Mouse (Mus musculus) forebrain, embryonic 10.5 days (tissue): Measurements from ENCODE around the gene Sipa1l1. TPM values are rescaled to one million over a fixed set of nuclear protein-coding genes. Genes with fewer than 3 reads are reported as not detected.

Experiments used
- DNase-seq: peaks from one replicate; pipeline ENCODE4 v3.0.0-alpha.2; 2017; ENCODE audit warnings: low spot score; ENCODE audit errors: extremely low spot score
- H3K27ac ChIP-seq: fragments of 300-500 bp; sonication (generic); 2 replicates; pipeline ENCODE4 v1.5.1; 2016; ENCODE audit warnings: mild to moderate bottlenecking
- H3K27me3 ChIP-seq: fragments of 300-500 bp; sonication (generic); 2 replicates; pipeline ENCODE4 v1.6.1; 2016; ENCODE audit warnings: mild to moderate bottlenecking; ENCODE audit not compliant: poor library complexity, severe bottlenecking
- H3K36me3 ChIP-seq: fragments of 300-500 bp; sonication (generic); replicated peaks from 2 replicates; pipeline ENCODE4 v1.6.1; 2016; ENCODE audit warnings: mild to moderate bottlenecking, moderate library complexity
- H3K4me1 ChIP-seq: fragments of 300-500 bp; sonication (generic); 2 replicates; pipeline ENCODE4 v1.6.1; 2016
- H3K4me3 ChIP-seq: fragments of 300-500 bp; sonication (generic); 2 replicates; pipeline ENCODE4 v1.5.1; 2016; ENCODE audit warnings: mild to moderate bottlenecking, moderate library complexity
- H3K9me3 ChIP-seq: fragments of 300-500 bp; sonication (generic); 2 replicates; pipeline ENCODE4 v1.6.1; 2016; ENCODE audit warnings: mild to moderate bottlenecking, moderate library complexity
- WGBS: fragments of 180-500 bp; shearing (Covaris S2); methylation state at CpG from one replicate; pipeline ENCODE4 v1.1.7; 2016; 5-methylcytosine and 5-hydroxymethylcytosine counted together
- polyA plus RNA-seq: library from polyadenylated mRNA; unstranded; fragments of >200 nt; fragmentation: Nextera tagmentation; extraction: Ambion mirVana; gene quantifications from 2 replicates; pipeline ENCODE4 v1.2.1, GENCODE M21; 2016

Sipa1l1 gene
- polyA plus RNA-seq = 39.0 and 40.6 TPM in 2 replicates

GRCm38 (mm10) chr12:82168820-82169533 is at the start of gene Sipa1l1:
Gene Sipa1l1 (plus strand): TSS chr12:82169320.
- Histone ChIP-seq H3K4me3 (peak within 1 kb of the TSS; percentile 97), H3K27ac (peak within 1 kb of the TSS; percentile 100), H3K4me1 (peaks cover 70% of the 10 kb centered on the region), H3K27me3 (no peaks in the 10 kb centered on the region), H3K9me3 (no peaks in the 10 kb centered on the region), H3K36me3 (0 out of 2 replicates have a peak, but pooled peaks cover 3% of the 10 kb centered on the region)
- DNase-seq = peak; percentile 99
- WGBS = 1% methylated on average over 29 of the region's 43 CpGs

- no peaks in the 10 kb centered on the region for H3K9me3 ChIP-seq
- H3K4me3 ChIP-seq = no peak overlapping the region
- no peaks in the 10 kb centered on the region for H3K36me3 ChIP-seq
- peaks cover 32% of the 10 kb centered on the region for H3K4me1 ChIP-seq
- H3K27me3 ChIP-seq = no peaks in the 10 kb centered on the region
- no peak overlapping the region for H3K27ac ChIP-seq
- 85% methylated on average over 10 of the region's 10 CpGs for WGBS
- DNase-seq = no peak
These were observed 47.2 kb upstream of the Sipa1l1 start for GRCm38 (mm10) chr12:82121947-82122346.

GRCm38 (mm10) chr12:82122450-82123249 is 46.5 kb upstream of the Sipa1l1 start:
- Histone ChIP-seq H3K27me3 (no peaks in the 10 kb centered on the region), H3K4me3 (no peak overlapping the region), H3K9me3 (no peaks in the 10 kb centered on the region), H3K27ac (0 out of 2 replicates have a peak overlapping the region, but pooled peaks have one; percentile 48), H3K36me3 (no peaks in the 10 kb centered on the region), H3K4me1 (peaks cover 32% of the 10 kb centered on the region)
- WGBS = 44% methylated on average over 22 of the region's 22 CpGs
- DNase-seq = no peak

- WGBS = 73% methylated on average over 3 of the region's 3 CpGs
- Histone ChIP-seq H3K36me3 (no peaks in the 10 kb centered on the region), H3K27me3 (no peaks in the 10 kb centered on the region), H3K4me1 (peaks cover 21% of the 10 kb centered on the region), H3K9me3 (no peaks in the 10 kb centered on the region), H3K4me3 (no peak overlapping the region), H3K27ac (no peak overlapping the region)
- no peak for DNase-seq
These were observed 42.3 kb upstream of the Sipa1l1 start for GRCm38 (mm10) chr12:82126796-82127195.

- 93% methylated on average over 17 of the region's 17 CpGs for WGBS
- no peaks in the 10 kb centered on the region for H3K27me3 ChIP-seq
- no peaks in the 10 kb centered on the region for H3K4me1 ChIP-seq
- H3K27ac ChIP-seq = no peak overlapping the region
- no peak overlapping the region for H3K4me3 ChIP-seq
- H3K9me3 ChIP-seq = no peaks in the 10 kb centered on the region
- H3K36me3 ChIP-seq = no peaks in the 10 kb centered on the region
- no peak for DNase-seq
These were observed 29.6 kb upstream of the Sipa1l1 start for GRCm38 (mm10) chr12:82139234-82140166.

- WGBS = 93% methylated on average over 3 of the region's 3 CpGs
- Histone ChIP-seq H3K27ac (no peak overlapping the region), H3K9me3 (no peaks in the 10 kb centered on the region), H3K27me3 (no peaks in the 10 kb centered on the region), H3K36me3 (no peaks in the 10 kb centered on the region), H3K4me1 (peaks cover 28% of the 10 kb centered on the region), H3K4me3 (no peak overlapping the region)
- no peak for DNase-seq
These were observed 25.7 kb upstream of the Sipa1l1 start for GRCm38 (mm10) chr12:82143371-82143770.

GRCm38 (mm10) chr12:82145173-82145572 is 23.9 kb upstream of the Sipa1l1 start:
- H3K36me3 ChIP-seq = no peaks in the 10 kb centered on the region

GRCm38 (mm10) chr12:82147021-82147693 is 22.0 kb upstream of the Sipa1l1 start:
- WGBS = 43% methylated on average over 12 of the region's 12 CpGs
- Histone ChIP-seq H3K9me3 (no peaks in the 10 kb centered on the region), H3K4me3 (0 out of 2 replicates have a peak overlapping the region, but pooled peaks have one; percentile 2), H3K27me3 (no peaks in the 10 kb centered on the region), H3K36me3 (no peaks in the 10 kb centered on the region), H3K27ac (peak overlapping the region; percentile 73), H3K4me1 (peaks cover 38% of the 10 kb centered on the region)
- peak; percentile 18 for DNase-seq

More at GRCm38 (mm10) chr12:82145173-82145572, 23.9 kb upstream of the Sipa1l1 start:
- Histone ChIP-seq H3K27ac (no peak overlapping the region), H3K9me3 (no peaks in the 10 kb centered on the region), H3K27me3 (no peaks in the 10 kb centered on the region), H3K4me1 (peaks cover 38% of the 10 kb centered on the region), H3K4me3 (no peak overlapping the region)
- no peak for DNase-seq

GRCm38 (mm10) chr12:82148328-82148930 is 20.7 kb upstream of the Sipa1l1 start:
- H3K4me3 ChIP-seq = no peak overlapping the region
- H3K27ac ChIP-seq = peak overlapping the region; percentile 73; the same call in 1 of the 2 replicates
- DNase-seq = no peak
- peaks cover 38% of the 10 kb centered on the region for H3K4me1 ChIP-seq
- no peaks in the 10 kb centered on the region for H3K27me3 ChIP-seq
- no peaks in the 10 kb centered on the region for H3K36me3 ChIP-seq
- 68% methylated on average over 8 of the region's 8 CpGs for WGBS
- no peaks in the 10 kb centered on the region for H3K9me3 ChIP-seq

GRCm38 (mm10) chr12:82151019-82151418 is 18.1 kb upstream of the Sipa1l1 start:
- no peaks in the 10 kb centered on the region for H3K36me3 ChIP-seq
- no peak for DNase-seq
- 86% methylated on average over 2 of the region's 2 CpGs for WGBS

GRCm38 (mm10) chr12:82154527-82154926 is 14.6 kb upstream of the Sipa1l1 start:
- H3K36me3 ChIP-seq = no peaks in the 10 kb centered on the region
- no peak overlapping the region for H3K27ac ChIP-seq
- H3K27me3 ChIP-seq = no peaks in the 10 kb centered on the region
- 84% methylated on average over 4 of the region's 4 CpGs for WGBS
- H3K9me3 ChIP-seq = peaks cover 4% of the 10 kb centered on the region; the same call in 1 of the 2 replicates
- no peaks in the 10 kb centered on the region for H3K4me1 ChIP-seq
- no peak overlapping the region for H3K4me3 ChIP-seq
- no peak for DNase-seq

More at GRCm38 (mm10) chr12:82151019-82151418, 18.1 kb upstream of the Sipa1l1 start:
- Histone ChIP-seq H3K4me1 (peaks cover 33% of the 10 kb centered on the region), H3K4me3 (no peak overlapping the region), H3K27ac (no peak overlapping the region), H3K9me3 (no peaks in the 10 kb centered on the region), H3K27me3 (no peaks in the 10 kb centered on the region)
